Mouse (Mus musculus): Measurements from ENCODE around the gene Tgfbr1. TPM values are rescaled to one million over a fixed set of nuclear protein-coding genes. Genes with fewer than 3 reads are reported as not detected.

Gene Tgfbr1
- polyA plus RNA-seq, 1 experiment, result 1.7 TPM

DNA sequence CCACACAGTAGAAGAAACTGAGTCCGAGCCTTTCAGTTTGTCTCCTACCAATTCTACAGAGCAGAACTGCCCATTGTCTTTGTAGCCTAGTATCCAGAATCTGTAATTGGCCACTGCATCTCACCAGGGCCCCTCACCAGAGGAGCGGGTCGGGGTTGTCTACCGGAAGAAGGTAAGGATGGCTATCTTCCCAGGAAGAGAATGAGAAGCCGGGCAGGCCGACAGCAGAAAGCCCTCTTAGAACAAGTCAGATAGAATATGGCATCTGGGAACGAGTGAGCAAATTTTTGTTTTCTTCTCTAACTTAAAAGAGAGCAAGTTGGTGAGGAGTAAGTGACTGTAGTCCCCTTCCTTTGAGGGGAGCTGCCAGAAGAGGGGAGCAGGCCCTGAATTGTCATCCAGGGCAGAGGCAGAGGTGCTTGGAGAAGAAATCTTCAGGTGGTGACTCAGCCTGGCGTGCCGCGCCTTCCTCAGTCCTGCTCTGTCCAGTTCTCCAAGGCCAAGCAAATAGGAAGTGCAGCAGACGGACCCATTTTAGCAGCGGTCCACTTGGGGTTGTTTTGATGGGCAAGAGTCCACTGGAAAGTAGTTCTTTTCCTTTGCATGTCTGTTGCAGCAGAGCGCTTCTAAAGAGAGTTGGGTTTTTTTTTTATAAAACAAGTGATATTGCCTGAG is 22.5 kb upstream of the Tgfbr1 start:
- TF ChIP-seq GATA1 (IDR thresholded peaks at IDR 0.05; ENCODE audit: low read length), result no peak

DNA sequence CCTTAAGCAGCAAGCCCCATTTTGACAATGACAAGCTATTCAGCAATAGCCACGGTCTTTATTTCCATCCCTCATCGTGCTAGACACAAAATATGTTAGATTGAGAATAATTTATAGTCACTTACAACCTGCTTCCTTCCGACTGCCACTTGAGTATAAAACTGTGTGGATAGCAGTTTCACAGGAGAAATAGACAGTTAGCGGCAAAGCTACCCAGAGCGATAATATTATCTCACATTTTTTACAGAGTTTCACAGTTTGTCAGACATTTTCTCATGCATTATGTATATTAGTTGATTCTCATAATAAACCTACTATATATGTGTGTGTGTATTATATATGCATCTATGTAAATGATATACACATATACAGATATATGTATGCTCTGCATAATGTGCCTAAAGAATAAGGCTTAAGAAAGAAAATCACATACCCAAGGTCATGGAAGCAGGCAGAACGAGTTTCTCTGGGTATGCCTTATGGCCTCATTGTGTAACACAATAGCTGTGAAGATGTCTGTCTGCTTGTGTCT is 20.1 kb upstream of the Tgfbr1 start:
- TF ChIP-seq GATA1 (IDR thresholded peaks at IDR 0.05; ENCODE audit: low read length), result no peak

DNA sequence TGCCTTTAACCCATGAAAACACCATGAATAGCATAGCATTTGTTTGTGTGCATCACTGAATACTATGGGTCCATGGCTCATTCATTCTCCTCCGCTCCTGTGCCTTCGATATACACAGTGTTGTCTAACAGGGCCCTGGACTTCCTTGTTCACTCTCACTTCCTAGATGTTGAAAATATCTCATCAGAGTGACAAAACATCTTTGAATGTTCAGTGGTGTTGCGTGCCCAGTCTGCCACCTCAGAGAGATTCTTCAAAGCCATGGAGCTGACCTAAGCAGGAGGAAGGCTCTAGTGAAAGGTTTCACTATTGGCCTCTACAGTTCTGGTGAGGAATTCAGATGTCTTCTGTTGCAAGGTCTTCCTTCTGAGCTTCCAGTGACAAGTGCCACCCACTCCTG is 19.5 kb upstream of the Tgfbr1 start:
- no peak for TF ChIP-seq GATA1 (IDR thresholded peaks at IDR 0.05; ENCODE audit: low read length)

DNA sequence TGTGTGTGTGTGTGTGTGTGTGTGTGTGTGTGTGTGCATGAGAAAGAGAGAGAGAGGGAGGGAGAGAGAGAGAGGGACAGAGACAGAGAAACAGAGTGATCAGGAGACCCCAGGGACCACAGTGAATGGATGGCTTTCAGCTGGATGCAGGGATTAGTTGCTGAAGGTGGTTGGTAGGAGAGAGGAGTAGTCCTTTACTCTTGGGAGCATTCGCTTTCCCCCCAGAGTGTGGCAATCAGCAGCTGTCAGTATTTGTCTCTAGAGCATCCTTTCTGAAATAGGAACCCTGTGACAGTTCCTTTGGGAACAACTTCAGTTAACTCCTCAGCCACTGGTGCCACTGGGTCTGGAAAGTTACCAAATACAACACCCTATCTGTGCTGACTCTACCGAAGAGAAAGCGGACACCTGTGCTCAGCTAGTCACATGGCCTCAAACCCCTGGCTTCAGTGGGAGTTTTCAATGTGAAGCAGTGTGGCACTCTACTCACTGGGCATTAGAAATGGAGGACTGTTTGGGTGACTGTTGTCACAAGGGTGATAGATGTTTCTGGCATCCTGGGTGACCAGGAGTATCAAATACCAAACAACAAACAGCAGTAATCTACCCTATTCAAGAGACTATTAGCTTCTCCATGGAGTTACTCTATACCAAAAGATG is 16.0 kb upstream of the Tgfbr1 start:
- no peak for TF ChIP-seq GATA1 (IDR thresholded peaks at IDR 0.05; ENCODE audit: low read length)

DNA sequence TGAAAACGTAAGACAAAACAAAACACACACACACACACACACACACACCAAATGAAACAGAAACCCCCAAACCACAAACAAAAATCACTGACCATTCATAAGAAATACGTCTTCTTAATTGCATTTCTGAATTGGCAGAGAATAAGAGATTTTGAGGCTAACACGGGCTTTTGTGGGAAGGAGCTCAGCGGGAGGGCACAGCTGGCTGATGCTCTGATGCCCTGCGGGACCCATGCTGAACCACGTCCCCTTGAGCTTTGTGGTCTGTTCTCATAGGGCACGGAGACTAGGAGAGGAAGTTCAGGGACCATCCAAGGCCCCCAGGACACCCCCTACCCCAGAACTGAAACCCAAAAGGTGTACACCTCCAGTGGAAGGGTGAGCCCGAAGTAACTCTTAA is 10.4 kb upstream of the Tgfbr1 start:
- TF ChIP-seq GATA1 (IDR thresholded peaks at IDR 0.05; ENCODE audit: low read length), result no peak

DNA sequence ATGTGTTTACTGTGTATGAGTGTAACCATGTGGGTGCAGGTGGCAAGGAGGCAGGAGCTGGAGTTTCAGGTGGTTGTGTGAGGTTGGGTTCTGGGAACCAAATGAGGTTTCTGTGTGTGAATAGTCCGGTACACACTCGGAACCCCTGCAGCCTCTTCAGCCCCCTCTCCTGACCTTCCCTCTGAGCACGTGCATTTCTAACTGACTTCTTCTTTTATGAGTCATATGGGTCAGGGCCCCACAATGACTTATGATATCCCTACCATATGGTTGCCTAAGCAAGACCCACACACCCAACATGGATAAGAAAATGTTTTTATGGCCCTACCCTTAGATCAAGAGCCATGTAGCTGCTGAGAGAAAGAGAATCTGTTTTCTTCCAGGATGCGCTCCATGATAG is 6.0 kb upstream of the Tgfbr1 start:
- TF ChIP-seq GATA1 (IDR thresholded peaks at IDR 0.05; ENCODE audit: low read length), result no peak

DNA sequence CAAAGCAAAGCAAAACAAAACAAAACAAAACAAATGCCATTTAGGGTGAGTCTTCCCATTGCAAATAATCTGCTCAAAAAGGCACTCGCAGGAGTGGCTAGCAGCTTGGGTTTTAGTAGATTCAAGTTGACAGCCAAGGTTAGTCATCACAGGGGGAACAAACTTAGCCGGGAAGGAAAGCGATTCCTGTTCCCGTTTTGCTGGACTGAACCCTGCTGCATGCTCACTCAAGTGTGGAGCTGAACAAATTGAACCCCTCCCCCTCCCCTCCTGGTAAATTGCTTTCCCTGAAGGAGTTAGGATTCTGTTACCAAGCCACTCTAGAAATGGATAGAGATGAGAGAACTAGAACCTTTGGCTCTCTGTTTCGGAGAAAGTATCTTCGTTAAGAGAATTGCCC is 3.3 kb upstream of the Tgfbr1 start:
- TF ChIP-seq GATA1 (IDR thresholded peaks at IDR 0.05; ENCODE audit: low read length), result no peak

DNA sequence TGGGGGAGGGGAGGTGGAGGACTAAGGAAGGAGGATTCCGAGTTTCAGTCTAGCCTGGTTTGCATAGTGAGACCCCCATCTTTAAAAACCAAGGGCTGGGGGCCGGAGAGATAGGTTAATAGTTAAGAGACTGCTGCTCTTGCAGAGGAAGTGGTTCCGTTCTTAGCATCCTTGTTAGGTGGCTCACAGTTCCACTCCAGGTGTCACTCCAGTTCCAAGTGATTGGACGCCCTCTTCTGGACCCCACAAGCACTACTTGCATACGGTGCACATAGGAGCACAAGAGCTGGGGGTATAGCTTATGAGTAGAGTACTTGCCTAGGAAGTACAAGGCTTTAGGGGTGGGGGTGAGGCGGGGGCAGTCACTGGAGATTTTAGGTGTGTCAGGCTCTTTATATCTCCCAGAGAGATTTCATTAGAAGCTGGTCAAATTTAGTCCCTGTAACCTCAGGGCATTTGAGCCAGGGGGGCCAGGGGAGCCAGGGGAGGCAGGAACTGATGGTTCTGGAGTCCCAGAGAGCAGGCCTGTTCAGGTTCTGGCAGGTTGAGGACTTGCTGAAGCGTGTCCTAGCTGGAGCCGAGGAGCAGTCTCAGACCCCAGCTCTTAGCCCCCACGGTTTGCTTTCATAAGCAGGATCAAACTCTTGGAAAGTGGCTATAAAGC is 1.5 kb upstream of the Tgfbr1 start:
- no peak for TF ChIP-seq GATA1 (IDR thresholded peaks at IDR 0.05; ENCODE audit: low read length)

DNA sequence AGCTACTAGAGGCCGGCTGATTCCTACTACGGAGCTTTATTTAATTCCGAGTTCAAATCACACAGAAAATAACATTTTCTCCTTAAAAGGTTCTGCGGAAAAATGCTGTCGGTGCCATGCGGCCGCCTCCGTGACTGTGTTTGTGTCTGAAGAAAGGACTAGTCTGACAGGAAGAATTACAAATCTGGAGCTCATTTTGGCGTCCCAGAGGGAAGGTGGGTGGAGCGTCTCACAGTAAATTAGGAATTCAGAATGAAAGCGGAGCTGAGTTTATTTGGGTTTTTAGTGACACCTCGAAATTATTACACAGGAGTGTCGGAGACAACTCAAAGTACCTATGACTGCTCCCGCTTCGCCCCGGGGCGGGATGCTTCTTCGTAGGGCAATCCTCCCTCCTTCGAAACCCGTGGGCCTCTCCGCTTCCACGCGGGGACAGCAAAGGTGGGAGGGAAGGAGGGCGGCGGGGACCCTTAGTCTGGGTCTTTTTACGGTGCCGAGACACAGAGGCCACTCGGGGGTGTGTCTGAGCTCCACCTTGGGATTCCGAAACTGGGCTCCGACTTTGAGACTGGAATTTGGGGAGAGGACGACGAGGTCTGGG is 861 bp upstream of the Tgfbr1 start:
- no peak for TF ChIP-seq GATA1 (IDR thresholded peaks at IDR 0.05; ENCODE audit: low read length)

DNA sequence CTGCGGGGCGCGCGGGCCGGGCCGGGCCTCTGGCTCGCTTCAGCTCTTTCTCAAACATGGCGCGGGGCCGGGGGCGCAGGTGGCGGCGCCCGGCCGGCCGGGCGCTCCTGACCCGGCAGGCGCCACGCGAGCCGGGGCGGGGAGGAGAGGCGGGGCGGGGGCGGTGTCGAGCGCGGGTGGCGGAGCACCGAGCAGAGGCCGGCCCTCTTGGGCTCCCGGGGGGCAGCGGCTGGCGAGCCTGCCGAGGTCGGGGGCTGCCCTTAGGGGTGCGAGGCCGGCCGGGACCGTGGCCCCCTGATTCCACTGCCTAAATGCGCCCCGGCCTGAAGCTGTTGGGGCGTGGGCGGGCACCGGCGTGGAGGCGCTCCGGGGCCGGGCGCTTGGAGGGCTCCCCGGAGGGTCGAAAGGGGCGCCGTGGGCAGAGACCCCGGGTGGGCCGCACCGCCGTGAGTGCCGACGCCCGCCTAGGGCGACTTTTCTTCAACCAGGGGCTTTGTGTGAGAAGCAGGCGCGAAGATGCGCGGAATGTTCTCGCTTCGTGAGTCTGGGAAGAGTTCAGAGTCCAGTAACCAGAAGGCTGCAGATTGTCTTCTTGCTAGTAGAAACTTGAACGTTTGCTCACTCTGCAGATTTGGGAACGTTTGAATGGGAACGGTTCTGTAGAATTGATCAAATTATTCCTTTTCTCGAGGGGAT is 542 bp downstream of the Tgfbr1 start:
- TF ChIP-seq GATA1 (IDR thresholded peaks at IDR 0.05; ENCODE audit: low read length), result no peak

DNA sequence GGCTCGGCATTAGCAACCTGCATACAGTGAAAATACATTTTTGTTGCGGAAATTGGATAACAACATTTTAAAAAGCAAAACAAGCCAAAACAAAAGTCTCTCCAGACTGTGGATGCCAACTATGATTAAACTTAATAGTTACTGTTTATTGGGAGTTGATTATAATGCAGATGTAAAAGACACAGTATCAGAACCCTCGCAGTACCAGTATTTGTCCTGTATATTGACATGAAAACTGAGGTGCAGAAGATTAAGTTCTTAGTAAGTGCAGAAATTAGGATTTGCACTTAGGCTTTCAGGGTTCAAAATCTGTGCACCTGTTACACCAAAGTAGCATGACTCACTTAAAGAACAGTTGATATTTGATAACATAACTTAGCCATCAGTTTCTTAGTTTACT is 1.3 kb downstream of the Tgfbr1 start:
- TF ChIP-seq GATA1 (IDR thresholded peaks at IDR 0.05; ENCODE audit: low read length), result no peak

DNA sequence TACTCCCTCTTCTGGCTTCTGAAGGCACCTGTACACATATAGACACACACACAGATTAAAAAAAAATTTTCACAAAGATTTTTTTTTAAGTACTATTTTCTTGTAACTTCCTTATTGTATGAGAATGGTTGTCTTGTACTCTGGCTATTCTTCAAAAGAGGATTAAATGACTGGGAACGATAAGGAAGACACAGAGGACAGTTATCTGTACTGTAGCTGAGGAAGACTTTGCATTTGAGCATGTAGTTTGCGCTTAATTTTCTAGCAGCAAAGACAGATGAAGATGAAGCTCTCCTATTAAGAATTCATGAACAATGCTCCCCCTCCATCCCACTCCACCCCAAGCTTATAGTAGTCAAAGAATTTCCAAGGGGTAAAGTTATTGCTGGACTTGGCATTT is 9.6 kb downstream of the Tgfbr1 start:
- no peak for TF ChIP-seq GATA1 (IDR thresholded peaks at IDR 0.05; ENCODE audit: low read length)

DNA sequence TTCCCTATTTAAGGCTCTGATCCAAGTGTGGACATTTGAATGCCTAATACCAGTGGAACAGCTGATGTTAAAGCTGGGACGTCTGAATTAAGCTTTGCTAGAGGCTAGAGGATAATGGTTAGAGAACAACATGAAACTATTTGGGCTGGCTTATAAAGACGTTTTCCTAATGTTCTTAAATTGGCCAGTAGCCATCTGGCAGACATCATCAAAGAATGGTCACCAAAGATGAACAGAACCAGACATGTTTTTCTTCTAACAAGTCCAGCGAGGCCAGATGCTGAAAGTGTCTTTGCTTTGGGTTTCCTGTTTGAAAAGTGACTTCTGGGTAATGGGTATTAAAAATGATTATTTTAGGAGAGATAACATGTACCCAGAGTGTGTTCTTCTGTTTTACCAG is 10.1 kb downstream of the Tgfbr1 start:
- no peak for TF ChIP-seq GATA1 (IDR thresholded peaks at IDR 0.05; ENCODE audit: low read length)

DNA sequence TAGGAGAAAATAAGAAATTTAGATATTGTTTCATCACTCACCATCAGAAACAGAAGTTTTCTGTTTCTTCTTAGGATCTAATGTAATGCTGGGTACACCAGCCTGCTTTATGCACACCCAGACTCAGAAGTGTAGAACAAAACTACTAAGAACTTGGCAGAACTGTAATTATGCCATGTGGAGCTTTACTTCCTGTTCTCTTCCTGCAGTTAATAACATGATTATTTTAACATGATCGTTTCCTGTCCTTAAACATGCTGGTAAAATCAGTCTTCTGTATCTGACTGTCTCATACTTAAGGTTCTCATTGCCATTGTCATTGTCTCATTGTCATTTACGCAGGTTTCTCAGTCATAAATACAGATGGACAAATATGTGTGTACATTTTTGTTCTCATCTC is 15.7 kb downstream of the Tgfbr1 start:
- TF ChIP-seq GATA1 (IDR thresholded peaks at IDR 0.05; ENCODE audit: low read length), result no peak

DNA sequence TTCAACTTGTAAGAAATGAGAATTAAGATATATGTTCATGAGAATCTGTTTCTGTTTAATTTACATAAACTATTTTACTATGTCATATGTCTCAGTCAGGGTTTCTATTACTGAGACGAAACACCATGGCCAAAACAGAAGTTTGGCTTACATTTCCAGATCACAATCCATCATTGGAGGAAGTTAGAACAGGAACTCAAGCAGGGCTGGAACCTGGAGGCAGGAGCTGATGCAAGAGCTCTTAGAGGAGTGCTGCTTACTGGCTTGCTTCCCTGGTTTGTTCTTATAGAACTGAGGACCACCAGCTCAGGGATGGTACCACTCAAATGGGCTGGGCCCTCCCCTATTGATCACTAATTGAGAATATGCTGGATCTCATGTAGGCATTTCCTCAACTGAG is 25.7 kb downstream of the Tgfbr1 start:
- no peak for TF ChIP-seq GATA1 (IDR thresholded peaks at IDR 0.05; ENCODE audit: low read length)

DNA sequence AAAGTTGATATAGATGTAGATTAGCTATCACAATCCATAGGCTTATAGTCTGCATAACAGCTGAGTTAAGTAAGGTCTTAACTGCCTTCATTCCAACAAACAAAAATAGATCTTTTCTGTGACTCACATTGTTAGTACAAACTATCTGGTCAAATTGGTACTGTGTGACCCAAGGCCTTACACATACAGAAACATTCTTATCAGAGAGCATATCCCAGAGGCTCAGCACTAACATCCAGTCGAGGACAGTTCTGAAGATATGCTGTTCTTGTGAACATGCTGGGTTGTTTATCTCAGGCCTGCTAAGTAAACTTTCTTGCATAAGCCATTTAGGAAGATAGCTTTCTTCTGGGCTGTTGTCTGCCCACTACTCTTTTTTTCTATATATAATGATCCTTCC is 29.4 kb downstream of the Tgfbr1 start:
- TF ChIP-seq GATA1 (IDR thresholded peaks at IDR 0.05; ENCODE audit: low read length), result no peak
